Mouse (Mus musculus) limb, embryonic 11.5 days (tissue): ENCODE measurements around the gene Mfsd7a. TPM values are rescaled to one million over a fixed set of nuclear protein-coding genes. Genes with fewer than 3 reads are reported as not detected.
"Not testable (repeated sequence)": the region's sequence is repeated elsewhere in the genome, so short reads cannot be mapped to it uniquely, and the experiment has no call there.

Experiments used
- ATAC-seq: fragments of 200-750 bp; cut with Nextera tagmentation; 2 replicates; pipeline ENCODE4 v1.8.0; 2017; ENCODE audit warnings: low read depth; ENCODE audit not compliant: insufficient number of reproducible peaks, low FRiP score, low TSS enrichment
- DNase-seq: peaks from one replicate; pipeline ENCODE4 v3.0.0-alpha.2; 2015; ENCODE audit warnings: low spot score
- H3K27ac ChIP-seq: fragments of 300-500 bp; sonication (generic); replicated peaks from 2 replicates; pipeline ENCODE4 v1.5.1; 2014; ENCODE audit warnings: low read depth, mild to moderate bottlenecking, low read length
- H3K27me3 ChIP-seq: fragments of 300-500 bp; sonication (generic); 2 replicates; pipeline ENCODE4 v1.6.1; 2014; ENCODE audit warnings: mild to moderate bottlenecking, low read length, mixed read lengths; ENCODE audit not compliant: control insufficient read depth, insufficient read depth
- H3K36me3 ChIP-seq: fragments of 300-500 bp; sonication (generic); 2 replicates; pipeline ENCODE4 v1.6.1; 2014; ENCODE audit warnings: mild to moderate bottlenecking, low read length, moderate library complexity, mixed read lengths; ENCODE audit not compliant: control insufficient read depth, insufficient read depth
- H3K4me1 ChIP-seq: fragments of 300-500 bp; sonication (generic); 2 replicates; pipeline ENCODE4 v1.6.1; 2014; ENCODE audit warnings: low read length, mixed read lengths; ENCODE audit not compliant: control insufficient read depth, insufficient read depth
- H3K4me2 ChIP-seq: fragments of 300-500 bp; sonication (generic); 2 replicates; pipeline ENCODE4 v1.6.1; 2014; ENCODE audit warnings: low read depth, mild to moderate bottlenecking, moderate library complexity; ENCODE audit not compliant: severe bottlenecking
- H3K4me3 ChIP-seq: fragments of 300-500 bp; sonication (generic); 2 replicates; pipeline ENCODE4 v1.5.1; 2014; ENCODE audit warnings: low read depth, low read length
- H3K9ac ChIP-seq: fragments of 300-500 bp; sonication (generic); 2 replicates; pipeline ENCODE4 v1.6.1; 2014; ENCODE audit warnings: mild to moderate bottlenecking, low read length
- H3K9me3 ChIP-seq: fragments of 300-500 bp; sonication (generic); 2 replicates; pipeline ENCODE4 v1.6.1; 2016; ENCODE audit warnings: low read length; ENCODE audit not compliant: control insufficient read depth
- WGBS: fragments of 180-500 bp; shearing (Covaris S2); extraction: QIAGEN DNeasy Blood & Tissue Kit; methylation state at CpG from one replicate; pipeline ENCODE4 v1.1.7; 2014; 5-methylcytosine and 5-hydroxymethylcytosine counted together
- polyA plus RNA-seq: library from polyadenylated mRNA; unstranded; fragments of >200 nt; fragmentation: Nextera tagmentation; extraction: Ambion mirVana; gene quantifications from 2 replicates; pipeline ENCODE4 v1.2.1, GENCODE M21; 2014

The Mfsd7a gene
- polyA plus RNA-seq, result 0.15 and 0.31 TPM in 2 replicates

DNA sequence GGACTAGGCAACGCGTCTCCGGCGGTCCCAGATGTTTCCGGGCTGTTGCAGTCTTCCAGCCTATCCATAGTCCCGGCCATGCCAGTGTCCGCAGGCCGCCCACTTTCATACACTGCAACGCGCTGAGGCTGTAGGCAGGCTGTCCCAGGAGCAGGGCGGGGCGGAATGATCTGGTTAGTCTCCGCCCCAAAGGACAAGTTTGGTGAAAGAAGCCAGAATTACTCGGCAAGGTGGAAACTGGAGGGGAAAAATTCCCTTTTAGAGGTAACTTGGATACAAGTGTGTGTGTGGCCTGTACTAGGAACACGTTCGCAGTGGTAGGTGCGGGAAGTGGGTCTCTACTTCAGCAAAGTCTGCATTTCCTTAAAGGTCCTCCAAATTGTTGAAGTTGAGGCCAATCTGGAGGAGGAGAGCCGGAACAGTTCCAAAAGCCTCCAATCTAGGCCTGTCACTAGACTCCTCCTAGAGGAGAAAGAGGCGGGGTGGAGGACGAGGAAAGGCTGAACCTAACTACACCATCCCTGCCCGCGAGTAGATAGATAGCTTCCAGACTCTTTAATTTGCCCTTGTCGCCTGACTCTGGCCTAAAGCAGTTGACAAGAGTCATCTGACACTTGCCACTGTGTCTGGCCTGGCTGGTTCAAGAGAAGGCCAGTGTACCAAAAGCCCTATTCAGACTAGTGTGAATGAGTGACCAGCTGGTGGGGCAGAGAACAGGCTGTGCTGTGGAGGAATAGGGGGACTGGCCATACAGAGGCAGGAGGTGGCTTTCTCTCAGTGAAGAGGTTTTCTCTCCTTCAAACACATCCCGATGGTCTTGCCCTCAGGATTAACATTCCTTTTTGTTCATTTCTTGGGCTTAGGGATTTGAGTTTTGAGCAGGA lies at the start of gene Mfsd7a:
TSS of gene Mfsd7a (minus strand) at position 107 of the 884 bp plus-strand sequence.
- DNase-seq, result peak; percentile 77
- peak; percentile 81 for ATAC-seq
- no peaks in the 10 kb centered on the region for H3K27me3 ChIP-seq
- H3K4me2 ChIP-seq, result peak within 1 kb of the TSS; percentile 51
- no peaks in the 10 kb centered on the region for H3K4me1 ChIP-seq
- no peaks in the 10 kb centered on the region for H3K9me3 ChIP-seq
- H3K27ac ChIP-seq, result no peak within 1 kb of the TSS
- H3K9ac ChIP-seq, result peak within 1 kb of the TSS; percentile 39; the same call in 1 of the 2 replicates
- 12% methylated on average over 24 of the region's 24 CpGs for WGBS
- peak within 1 kb of the TSS; percentile 23 for H3K4me3 ChIP-seq
- no peaks in the 10 kb centered on the region for H3K36me3 ChIP-seq

DNA sequence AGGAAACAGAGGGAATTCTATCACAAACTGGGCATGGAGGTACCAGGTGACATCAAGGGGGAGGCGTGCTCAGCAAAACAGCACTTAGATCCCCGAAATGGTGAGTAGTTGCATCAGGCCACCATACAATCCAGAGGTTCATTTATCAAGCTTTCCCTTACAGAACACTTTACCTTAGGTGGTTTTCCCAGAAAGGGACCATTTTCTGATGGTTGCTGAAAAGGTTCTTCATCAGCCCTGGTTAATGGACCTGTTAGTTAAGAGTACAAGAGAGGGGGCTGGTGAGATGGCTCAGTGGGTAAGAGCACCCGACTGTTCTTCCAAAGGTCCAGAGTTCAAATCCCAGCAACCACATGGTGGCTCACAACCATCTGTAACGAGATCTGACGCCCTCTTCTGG lies 37.5 kb upstream of the Mfsd7a start:
- H3K36me3 ChIP-seq, result peaks cover 20% of the 10 kb centered on the region; the same call in 1 of the 2 replicates
- not testable (repeated sequence) for H3K9ac ChIP-seq, H3K4me2 ChIP-seq, H3K4me1 ChIP-seq, H3K4me3 ChIP-seq, H3K27me3 ChIP-seq, DNase-seq, ATAC-seq, H3K27ac ChIP-seq, H3K9me3 ChIP-seq
- 91% methylated on average over 5 of the region's 5 CpGs for WGBS

DNA sequence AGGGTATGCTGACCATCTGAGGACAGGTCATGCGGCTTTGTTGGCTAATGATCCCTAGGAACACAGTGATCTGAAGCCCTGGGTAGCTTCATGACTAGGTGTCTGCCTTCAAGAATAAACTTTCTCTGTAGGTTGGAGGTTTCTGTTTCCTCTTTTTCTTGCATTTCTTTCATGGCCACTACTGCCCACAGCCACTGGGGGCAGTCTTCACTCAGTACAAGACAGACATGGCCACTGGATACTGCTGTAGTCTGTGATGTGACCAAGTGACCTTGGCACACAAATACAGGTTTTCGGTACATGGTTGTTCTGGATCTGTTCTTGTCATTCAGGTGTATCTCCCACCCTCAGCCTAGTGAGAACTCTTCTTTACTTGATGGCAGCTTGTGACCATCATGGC lies 36.5 kb upstream of the Mfsd7a start:
- Histone ChIP-seq H3K9me3 (no peaks in the 10 kb centered on the region), H3K36me3 (peaks cover 16% of the 10 kb centered on the region; the same call in 1 of the 2 replicates), H3K27me3 (no peaks in the 10 kb centered on the region), H3K9ac (no peak overlapping the region), H3K4me1 (no peaks in the 10 kb centered on the region), H3K4me3 (no peak overlapping the region), H3K27ac (no peak overlapping the region), H3K4me2 (no peak overlapping the region)
- no peak for ATAC-seq
- WGBS, result 94% methylated on average over 2 of the region's 2 CpGs
- DNase-seq, result peak; percentile 49

DNA sequence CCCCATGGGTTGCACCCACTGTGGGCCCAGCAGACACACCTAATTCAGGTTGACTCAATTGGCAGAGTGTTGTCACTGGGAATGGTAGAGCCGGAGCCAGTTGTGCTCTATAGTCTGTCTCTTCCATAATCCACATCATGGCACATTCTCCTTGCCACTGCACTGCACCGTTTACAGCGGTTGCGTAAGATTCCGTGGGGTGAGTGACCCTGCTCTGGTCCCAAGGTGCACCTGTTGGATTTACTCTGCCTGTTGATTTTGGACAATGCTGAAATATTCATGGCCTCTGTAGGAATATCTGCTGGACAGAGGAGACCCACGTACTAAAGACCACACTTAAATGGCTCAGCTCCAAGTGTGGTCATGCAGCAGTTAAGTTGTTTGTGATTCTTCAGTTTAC lies 34.3 kb upstream of the Mfsd7a start:
- Histone ChIP-seq H3K9ac (no peak overlapping the region), H3K27me3 (no peaks in the 10 kb centered on the region), H3K4me3 (no peak overlapping the region), H3K36me3 (peaks cover 4% of the 10 kb centered on the region; the same call in 1 of the 2 replicates), H3K9me3 (no peaks in the 10 kb centered on the region), H3K27ac (no peak overlapping the region), H3K4me1 (no peaks in the 10 kb centered on the region), H3K4me2 (no peak overlapping the region)
- DNase-seq (no peak), ATAC-seq (no peak)
- 94% methylated on average over 6 of the region's 6 CpGs for WGBS

DNA sequence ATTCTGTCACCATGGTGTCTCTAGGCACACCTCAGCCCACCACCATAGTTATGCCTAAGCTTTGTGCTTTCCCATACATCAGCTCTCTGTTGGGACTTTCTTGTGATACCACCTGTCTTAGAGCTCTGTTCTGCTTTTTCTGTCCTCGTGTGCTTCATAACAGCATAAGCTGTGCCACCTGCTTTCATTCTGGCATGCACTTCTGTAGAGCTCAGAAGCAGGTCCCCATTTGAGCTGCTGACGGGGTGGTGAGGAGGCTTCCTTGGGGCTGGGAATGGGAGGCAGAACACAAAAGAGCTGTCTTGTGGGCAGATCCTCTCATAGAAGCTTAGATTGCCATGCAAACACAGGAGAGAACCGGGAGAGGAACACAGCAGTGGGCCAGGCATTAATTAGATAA lies 27.3 kb upstream of the Mfsd7a start:
- ATAC-seq (no peak), DNase-seq (no peak)
- H3K9ac ChIP-seq, result no peak overlapping the region
- peaks cover 38% of the 10 kb centered on the region for H3K36me3 ChIP-seq
- no peaks in the 10 kb centered on the region for H3K27me3 ChIP-seq
- no peak overlapping the region for H3K27ac ChIP-seq
- WGBS, result 89% methylated on average over 3 of the region's 3 CpGs
- H3K9me3 ChIP-seq, result no peaks in the 10 kb centered on the region
- H3K4me1 ChIP-seq, result no peaks in the 10 kb centered on the region
- H3K4me3 ChIP-seq, result no peak overlapping the region
- H3K4me2 ChIP-seq, result no peak overlapping the region

DNA sequence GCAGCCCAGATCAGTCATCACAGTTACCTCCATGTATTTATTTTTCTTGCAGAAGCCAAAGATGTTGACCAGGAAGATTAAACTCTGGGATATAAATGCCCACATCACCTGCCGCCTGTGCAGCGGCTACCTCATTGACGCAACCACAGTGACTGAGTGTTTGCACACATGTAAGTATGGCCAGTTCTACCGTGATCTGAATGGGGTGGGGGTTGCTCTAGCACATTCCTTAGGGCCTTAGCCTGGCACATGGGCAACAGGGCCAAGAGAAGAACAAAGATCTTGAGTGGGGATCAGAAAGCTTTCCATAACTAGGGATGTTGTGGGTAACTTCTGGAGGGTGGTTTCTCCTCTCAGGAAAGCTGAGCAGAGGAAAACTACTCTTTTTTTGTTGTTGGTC lies 25.0 kb upstream of the Mfsd7a start:
- Histone ChIP-seq H3K27ac (no peak overlapping the region), H3K36me3 (peaks cover 38% of the 10 kb centered on the region), H3K4me1 (no peaks in the 10 kb centered on the region), H3K4me2 (no peak overlapping the region), H3K9ac (no peak overlapping the region), H3K27me3 (no peaks in the 10 kb centered on the region), H3K9me3 (no peaks in the 10 kb centered on the region), H3K4me3 (no peak overlapping the region)
- ATAC-seq, result no peak
- no peak for DNase-seq
- WGBS, result 95% methylated on average over 4 of the region's 4 CpGs

DNA sequence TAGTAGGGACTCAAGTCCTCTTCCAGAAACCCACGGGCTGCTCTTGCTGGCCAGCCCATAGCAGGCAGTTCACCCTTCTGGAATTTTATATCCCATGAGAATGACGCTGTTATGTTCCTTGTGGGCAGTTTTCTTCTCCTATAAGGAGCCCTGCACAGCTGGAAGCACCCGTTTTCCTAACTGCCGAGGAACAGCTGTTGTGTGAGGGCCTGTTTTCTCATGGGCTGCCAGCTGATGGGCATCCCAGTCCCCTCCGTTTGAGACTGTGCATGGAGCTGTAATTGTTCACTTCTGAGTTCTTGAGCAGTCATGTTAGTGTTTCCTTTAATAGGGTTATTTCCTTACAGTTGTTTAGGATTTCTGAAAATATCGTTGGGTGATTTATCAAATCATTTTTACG lies 20.9 kb upstream of the Mfsd7a start:
- no peak overlapping the region for H3K4me2 ChIP-seq
- no peaks in the 10 kb centered on the region for H3K4me1 ChIP-seq
- H3K9ac ChIP-seq, result no peak overlapping the region
- no peak for DNase-seq
- WGBS, result 75% methylated on average over 7 of the region's 7 CpGs
- no peak overlapping the region for H3K4me3 ChIP-seq
- no peak overlapping the region for H3K27ac ChIP-seq
- H3K9me3 ChIP-seq, result no peaks in the 10 kb centered on the region
- peaks cover 20% of the 10 kb centered on the region for H3K36me3 ChIP-seq
- no peaks in the 10 kb centered on the region for H3K27me3 ChIP-seq
- no peak for ATAC-seq

DNA sequence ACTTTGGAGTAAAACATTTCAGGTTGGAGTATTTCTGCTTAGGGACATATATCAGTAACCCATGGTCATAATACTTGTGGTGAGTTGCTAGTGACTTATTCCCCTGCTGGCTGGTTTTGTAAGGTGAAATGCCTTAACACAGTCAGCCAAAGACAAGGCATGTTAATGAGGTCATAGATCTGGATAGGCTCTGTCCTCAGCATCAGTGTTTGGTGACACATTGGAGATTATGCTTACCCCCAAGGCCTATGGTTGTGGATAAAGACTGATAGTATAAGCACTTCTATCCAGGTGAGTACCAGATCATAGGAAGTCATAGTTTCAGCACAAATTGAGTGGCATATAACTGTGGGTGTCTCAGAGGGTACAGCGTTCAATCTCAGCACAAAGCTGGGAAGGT lies 18.0 kb upstream of the Mfsd7a start:
- no peak overlapping the region for H3K9ac ChIP-seq
- DNase-seq, result no peak
- H3K4me3 ChIP-seq, result no peak overlapping the region
- no peaks in the 10 kb centered on the region for H3K9me3 ChIP-seq
- WGBS, result 100% methylated on average over 1 of the region's 1 CpGs
- no peak overlapping the region for H3K4me2 ChIP-seq
- H3K27me3 ChIP-seq, result no peaks in the 10 kb centered on the region
- peaks cover 15% of the 10 kb centered on the region for H3K4me1 ChIP-seq
- ATAC-seq, result no peak
- H3K36me3 ChIP-seq, result peaks cover 3% of the 10 kb centered on the region; the same call in 1 of the 2 replicates
- H3K27ac ChIP-seq, result no peak overlapping the region
